11 mouse cellular contexts compared by ENCODE assay signal in genomic region chr2:154419631-154420515, GRCm38 (mm10). TPM values are rescaled to one million over a fixed set of nuclear protein-coding genes. Genes with fewer than 3 reads are reported as not detected.
A peak's percentile ranks its signal among the peaks of the same experiment; 100 is the strongest.
DNase-seq lines count a peak whose midpoint lies in the region; ATAC-seq and TF ChIP-seq lines count a peak whose summit lies in the region.
"Had no signal": no experiment of that assay in that cellular context is flagged by ENCODE, and none has a peak within 500 bp of the region (broad histone marks: within the 10 kb centered on the region; RNA-seq: fewer than 3 reads in every experiment).

No protein-coding gene starts in this region.

- H3K4me2 ChIP-seq in hindbrain, embryonic 12.5 days (replicated peaks), result no peak overlapping the region
- no peak overlapping the region for H3K4me2 ChIP-seq in hindbrain, embryonic 16.5 days (ENCODE audit: low read length)
- no peak overlapping the region for H3K4me2 ChIP-seq in forebrain, embryonic 12.5 days
- H3K4me2 ChIP-seq in midbrain, embryonic 13.5 days (replicated peaks), result no peak overlapping the region
- H3K4me2 ChIP-seq: kidney, embryonic 15.5 days had no signal

- 80% methylated on average over 9 of the region's 9 CpGs for WGBS in hindbrain, embryonic 12.5 days
- 61% methylated on average over 9 of the region's 9 CpGs for WGBS in hindbrain, embryonic 16.5 days
- WGBS in forebrain, embryonic 12.5 days, result 59% methylated on average over 9 of the region's 9 CpGs
- 63% methylated on average over 9 of the region's 9 CpGs for WGBS in midbrain, embryonic 13.5 days

- H3K9me3 ChIP-seq in hindbrain, embryonic 12.5 days (replicated peaks), result no peaks in the 10 kb centered on the region
- H3K9me3 ChIP-seq in hindbrain, embryonic 16.5 days (ENCODE audit: control insufficient read depth, low read length), result no peaks in the 10 kb centered on the region
- H3K9me3 ChIP-seq in ES-E14 (ENCODE audit: control insufficient read depth, insufficient read depth, low read depth, low read length), result no peaks in the 10 kb centered on the region
- no peaks in the 10 kb centered on the region for H3K9me3 ChIP-seq in forebrain, embryonic 12.5 days
- H3K9me3 ChIP-seq in midbrain, embryonic 13.5 days, result no peaks in the 10 kb centered on the region
- H3K9me3 ChIP-seq: kidney, embryonic 15.5 days had no signal

- DNase-seq in ES-E14 (ENCODE audit: low read depth, low spot score), result no peak
- no peak for DNase-seq in spleen, adult 18-20 months
- DNase-seq in adrenal gland, postnatal 36 days, result no peak
- DNase-seq: lung, postnatal 4 days had no signal

- H3K4me3 ChIP-seq in hindbrain, embryonic 12.5 days, result no peak overlapping the region
- no peak overlapping the region for H3K4me3 ChIP-seq in hindbrain, embryonic 16.5 days (ENCODE audit: low read length)
- H3K4me3 ChIP-seq in ES-E14 (ENCODE audit: insufficient read depth in 1 of 2, low read depth in 1 of 2, low read length in 2 of 2, poor library complexity in 1 of 2, severe bottlenecking in 1 of 2), result peak overlapping the region; percentile 64 to 74
- no peak overlapping the region for H3K4me3 ChIP-seq in forebrain, embryonic 12.5 days (replicated peaks)
- no peak overlapping the region for H3K4me3 ChIP-seq in midbrain, embryonic 13.5 days (replicated peaks)
- H3K4me3 ChIP-seq: kidney, embryonic 15.5 days had no signal

- peaks cover 16% of the 10 kb centered on the region for H3K4me1 ChIP-seq in hindbrain, embryonic 12.5 days
- peaks cover 4% of the 10 kb centered on the region; the same call in 1 of the 2 replicates for H3K4me1 ChIP-seq in hindbrain, embryonic 16.5 days (ENCODE audit: control insufficient read depth, insufficient read depth, low read depth, low read length)
- peaks cover 18 to 22% of the 10 kb centered on the region in 2 experiments for H3K4me1 ChIP-seq in ES-E14 (ENCODE audit: control insufficient read depth in 2 of 2, insufficient read depth in 2 of 2, low read length in 2 of 2, poor library complexity in 1 of 2)
- H3K4me1 ChIP-seq in forebrain, embryonic 12.5 days, result peaks cover 26% of the 10 kb centered on the region
- H3K4me1 ChIP-seq in midbrain, embryonic 13.5 days (replicated peaks), result peaks cover 25% of the 10 kb centered on the region

- no peaks in the 10 kb centered on the region for H3K36me3 ChIP-seq in hindbrain, embryonic 12.5 days
- H3K36me3 ChIP-seq in hindbrain, embryonic 16.5 days (ENCODE audit: control insufficient read depth, insufficient read depth, low read length), result no peaks in the 10 kb centered on the region
- H3K36me3 ChIP-seq in ES-E14 (ENCODE audit: control insufficient read depth, insufficient read depth, low read length, poor library complexity, severe bottlenecking), result peaks cover under 1% of the 10 kb centered on the region; the same call in 1 of the 2 replicates
- H3K36me3 ChIP-seq in forebrain, embryonic 12.5 days (replicated peaks), result no peaks in the 10 kb centered on the region
- H3K36me3 ChIP-seq in midbrain, embryonic 13.5 days, result no peaks in the 10 kb centered on the region
- H3K36me3 ChIP-seq: kidney, embryonic 15.5 days had no signal

- H3K9ac ChIP-seq in hindbrain, embryonic 12.5 days, result no peak overlapping the region
- H3K9ac ChIP-seq in hindbrain, embryonic 16.5 days (ENCODE audit: low read depth, low read length), result no peak overlapping the region
- peak overlapping the region; percentile 85 for H3K9ac ChIP-seq in ES-E14 (ENCODE audit: insufficient read depth, low read depth, low read length, poor library complexity, severe bottlenecking)
- H3K9ac ChIP-seq in forebrain, embryonic 12.5 days, result no peak overlapping the region
- H3K9ac ChIP-seq in midbrain, embryonic 13.5 days (replicated peaks), result no peak overlapping the region
- H3K9ac ChIP-seq: kidney, embryonic 15.5 days; liver, embryonic 14.5 days had no signal

- peak overlapping the region; percentile 30; the same call in 1 of the 2 replicates for H3K27ac ChIP-seq in hindbrain, embryonic 12.5 days
- H3K27ac ChIP-seq in hindbrain, embryonic 16.5 days (ENCODE audit: low read depth, low read length), result no peak overlapping the region
- H3K27ac ChIP-seq in ES-E14 (ENCODE audit: insufficient read depth, low read depth, low read length, poor library complexity, severe bottlenecking), result peak overlapping the region; percentile 89; the same call in 1 of the 2 replicates
- peak overlapping the region; percentile 56 for H3K27ac ChIP-seq in forebrain, embryonic 12.5 days
- H3K27ac ChIP-seq in midbrain, embryonic 13.5 days, result peak overlapping the region; percentile 47
- H3K27ac ChIP-seq: kidney, embryonic 15.5 days; liver, embryonic 14.5 days had no signal

- no peak for ATAC-seq in hindbrain, embryonic 12.5 days (ENCODE audit: low FRiP score)
- ATAC-seq in hindbrain, embryonic 16.5 days, result no peak
- ATAC-seq in forebrain, embryonic 12.5 days (ENCODE audit: low FRiP score), result no peak
- no peak for ATAC-seq in midbrain, embryonic 13.5 days
- ATAC-seq: inflammation-experienced regulatory T-cells, adult 6 months had no signal

- in situ Hi-C loops in ES-E14 (cut with MboI; ENCODE audit: low sequenced_read_pairs in 2 of 2, unreplicated experiment in 2 of 2), result no loop called here

- no peaks in the 10 kb centered on the region for H3K27me3 ChIP-seq in hindbrain, embryonic 12.5 days
- no peaks in the 10 kb centered on the region for H3K27me3 ChIP-seq in hindbrain, embryonic 16.5 days (replicated peaks; ENCODE audit: control insufficient read depth, insufficient read depth, low read length)
- no peaks in the 10 kb centered on the region for H3K27me3 ChIP-seq in forebrain, embryonic 12.5 days
- no peaks in the 10 kb centered on the region for H3K27me3 ChIP-seq in midbrain, embryonic 13.5 days
- H3K27me3 ChIP-seq: kidney, embryonic 15.5 days had no signal

TF ChIP-seq in ES-E14, 5 proteins besides CTCF, POLR2A, EP300 and RAD21:
- TF ChIP-seq CHD2 (IDR thresholded peaks at IDR 0.05; ENCODE audit: low read depth, low read length) (no peak), HCFC1 (IDR thresholded peaks at IDR 0.05; ENCODE audit: borderline replicate concordance, insufficient read depth, low read length) (no peak), ZC3H11A (IDR thresholded peaks at IDR 0.05; ENCODE audit: borderline replicate concordance, low read depth, low read length) (no peak), ZNF384 (IDR thresholded peaks at IDR 0.05; ENCODE audit: low read depth, low read length) (no peak), MAFK (IDR thresholded peaks at IDR 0.05; ENCODE audit: insufficient read depth, low read depth, low read length) (no peak)

RNA-seq across cellular contexts. Expression of gene Snta1, which starts 12.0 kb away (rescaled TPM):
- polyA plus RNA-seq in hindbrain, embryonic 12.5 days (2016; fragmentation: Nextera tagmentation; extraction: Ambion mirVana), result 8.9 and 9.7 TPM in 2 replicates
- 14.0 and 15.1 TPM in 2 replicates for polyA plus RNA-seq in hindbrain, embryonic 16.5 days (2015; fragmentation: Nextera tagmentation; extraction: Ambion mirVana)
- total RNA-seq in ES-E14 (2012; rRNA removed), result 11.3 and 18.6 TPM in 2 replicates
- 3.9 and 4.2 TPM in 2 replicates for polyA plus RNA-seq in forebrain, embryonic 12.5 days (2016; fragmentation: Nextera tagmentation; extraction: Ambion mirVana)
- polyA plus RNA-seq in midbrain, embryonic 13.5 days (2015; fragmentation: Nextera tagmentation; extraction: Ambion mirVana), result 4.8 and 5.9 TPM in 2 replicates
- 10 to 100 TPM; 22.1 to 26.5 TPM for total RNA-seq in adrenal gland, postnatal 36 days (2021)
- polyA plus RNA-seq: inflammation-experienced regulatory T-cells, adult 6 months had no signal

RNA-seq across cellular contexts. Expression of gene Cbfa2t2, which starts 16.4 kb away (rescaled TPM):
- polyA plus RNA-seq in hindbrain, embryonic 12.5 days (2016; fragmentation: Nextera tagmentation; extraction: Ambion mirVana), result 68.0 and 77.3 TPM in 2 replicates
- 39.8 and 50.9 TPM in 2 replicates for polyA plus RNA-seq in hindbrain, embryonic 16.5 days (2015; fragmentation: Nextera tagmentation; extraction: Ambion mirVana)
- total RNA-seq in ES-E14 (2012; rRNA removed), result 37.6 and 56.4 TPM in 2 replicates
- 75.6 and 84.0 TPM in 2 replicates for polyA plus RNA-seq in forebrain, embryonic 12.5 days (2016; fragmentation: Nextera tagmentation; extraction: Ambion mirVana)
- 71.6 and 83.1 TPM in 2 replicates for polyA plus RNA-seq in midbrain, embryonic 13.5 days (2015; fragmentation: Nextera tagmentation; extraction: Ambion mirVana)
- 10 to 100 TPM; 30.7 to 40.9 TPM for total RNA-seq in adrenal gland, postnatal 36 days (2021)

RNA-seq across cellular contexts. Expression of gene Cdk5rap1, which starts 47.1 kb away (rescaled TPM):
- 13.7 and 16.3 TPM in 2 replicates for polyA plus RNA-seq in hindbrain, embryonic 12.5 days (2016; fragmentation: Nextera tagmentation; extraction: Ambion mirVana)
- 13.4 and 15.9 TPM in 2 replicates for polyA plus RNA-seq in hindbrain, embryonic 16.5 days (2015; fragmentation: Nextera tagmentation; extraction: Ambion mirVana)
- total RNA-seq in ES-E14 (2012; rRNA removed), result 30.0 and 33.2 TPM in 2 replicates
- polyA plus RNA-seq in forebrain, embryonic 12.5 days (2016; fragmentation: Nextera tagmentation; extraction: Ambion mirVana), result 12.8 and 15.2 TPM in 2 replicates
- polyA plus RNA-seq in midbrain, embryonic 13.5 days (2015; fragmentation: Nextera tagmentation; extraction: Ambion mirVana), result 15.2 and 15.4 TPM in 2 replicates
- total RNA-seq in adrenal gland, postnatal 36 days (2021), result 10 to 100 TPM; 11.0 to 13.9 TPM

Comparison
In these comparisons a context has a peak if more than half of its experiments do, and no peak if none do; other contexts are left out.
1. H3K4me3 ChIP-seq: peak in ES-E14 (2 of 2); none in hindbrain, embryonic 12.5 days (single experiment), hindbrain, embryonic 16.5 days (single experiment), forebrain, embryonic 12.5 days (single experiment) and midbrain, embryonic 13.5 days (single experiment).